Mouse (Mus musculus) C2C12 (cell line): Measurements from ENCODE around the gene Neurl3. TPM values are rescaled to one million over a fixed set of nuclear protein-coding genes. Genes with fewer than 3 reads are reported as not detected.

Experiments
- H3K27me3 ChIP-seq: one replicate; pipeline ENCODE4 v1.6.1; 2011; ENCODE audit not compliant: control insufficient read depth, insufficient read depth, insufficient read length
- H3K36me3 ChIP-seq: one replicate; pipeline ENCODE4 v1.6.1; 2011; ENCODE audit not compliant: control insufficient read depth, insufficient read depth
- H3K4me3 ChIP-seq: one replicate; pipeline ENCODE4 v1.5.1; 2011; ENCODE audit warnings: mild to moderate bottlenecking, control low read depth; ENCODE audit not compliant: poor library complexity, insufficient read depth, severe bottlenecking
- H3K79me2 ChIP-seq: one replicate; pipeline ENCODE4 v1.6.1; 2011; ENCODE audit not compliant: control insufficient read depth, insufficient read depth
- H3K79me3 ChIP-seq: one replicate; pipeline ENCODE4 v1.6.1; 2011; ENCODE audit warnings: low read depth, control low read depth
- H3ac ChIP-seq: one replicate; pipeline ENCODE3; 2011; ENCODE audit warnings: low read depth; ENCODE audit not compliant: control insufficient read depth, insufficient read length
- CEBPB ChIP-seq: IDR thresholded peaks from one replicate; pipeline ENCODE4 v1.6.1; 2011; ENCODE audit warnings: low read depth, mild to moderate bottlenecking, control low read depth, moderate library complexity
- CTCF ChIP-seq: IDR thresholded peaks from one replicate; pipeline ENCODE4 v1.5.1; 2011; ENCODE audit not compliant: control insufficient read depth, insufficient read depth, insufficient read length
- FOSL1 ChIP-seq: IDR thresholded peaks from one replicate; pipeline ENCODE4 v1.8.0; 2011; ENCODE audit warnings: mild to moderate bottlenecking, low read length; ENCODE audit not compliant: poor library complexity, insufficient read depth, severe bottlenecking
- MAX ChIP-seq: IDR thresholded peaks from one replicate; pipeline ENCODE4 v1.6.1; 2011; ENCODE audit warnings: mild to moderate bottlenecking, control low read depth
- MYOD1 ChIP-seq: IDR thresholded peaks from one replicate; pipeline ENCODE4 v1.6.1; 2011; ENCODE audit warnings: low read depth; ENCODE audit not compliant: control insufficient read depth, insufficient read length
- MYOG ChIP-seq: IDR thresholded peaks from one replicate; pipeline ENCODE4 v1.6.1; 2011; ENCODE audit not compliant: control insufficient read depth, insufficient read length; ENCODE audit errors: extremely low read depth
- USF1 ChIP-seq: IDR thresholded peaks from one replicate; pipeline ENCODE4 v1.6.1; 2011; ENCODE audit warnings: low read depth, mild to moderate bottlenecking, control low read depth, moderate library complexity
- polyA plus RNA-seq: library from polyadenylated mRNA; unstranded; fragments of >200 nt; fragmentation: generic; extraction: Trizol; gene quantifications from one replicate; pipeline ENCODE4 v1.2.1, GENCODE M21; 2012; ENCODE audit warnings: missing spikeins

The Neurl3 gene
- polyA plus RNA-seq, 1 experiment, result 1.7 TPM

DNA sequence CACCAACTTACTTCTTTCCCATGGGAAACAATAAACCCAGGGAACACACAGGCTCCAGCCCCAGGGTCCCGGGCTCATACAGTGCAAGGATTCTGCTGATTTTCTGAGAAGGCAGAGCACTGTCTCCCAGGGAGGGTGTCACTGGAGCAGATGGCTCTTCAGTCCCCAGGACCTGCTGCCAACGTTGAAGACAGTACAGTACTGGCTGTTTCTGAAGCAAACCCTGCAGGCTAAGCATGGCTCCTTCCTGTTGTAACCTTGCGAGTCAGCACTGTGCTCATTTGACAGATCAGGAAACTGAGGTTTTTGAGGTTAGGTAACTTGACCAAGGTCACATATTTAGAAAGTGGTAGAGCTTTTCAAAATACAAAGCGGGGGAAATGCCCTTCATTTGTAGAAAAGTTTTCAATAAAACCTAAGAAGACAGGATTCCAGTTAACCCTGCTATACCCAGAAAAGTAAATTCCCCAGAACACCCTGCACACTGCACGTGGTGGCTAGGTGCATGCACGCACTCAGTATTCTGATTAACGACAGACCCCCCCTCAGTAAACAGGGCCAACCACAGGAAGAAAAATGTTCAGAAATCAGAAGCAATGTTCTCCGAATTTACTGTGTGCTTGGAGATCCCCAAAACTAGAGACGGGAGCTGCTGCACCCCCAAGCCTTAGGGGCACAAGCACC lies 22.1 kb upstream of the Neurl3 start:
- Histone ChIP-seq H3ac (no peak overlapping the region), H3K27me3 (no peaks in the 10 kb centered on the region), H3K79me3 (no peaks in the 10 kb centered on the region), H3K4me3 (no peak overlapping the region), H3K79me2 (no peaks in the 10 kb centered on the region), H3K36me3 (no peaks in the 10 kb centered on the region)
- no peak for TF ChIP-seq USF1
- no peak for TF ChIP-seq FOSL1
- TF ChIP-seq MAX, result no peak
- no peak for TF ChIP-seq CTCF
- no peak for TF ChIP-seq CEBPB
- no peak for TF ChIP-seq MYOG
- no peak for TF ChIP-seq MYOD1

DNA sequence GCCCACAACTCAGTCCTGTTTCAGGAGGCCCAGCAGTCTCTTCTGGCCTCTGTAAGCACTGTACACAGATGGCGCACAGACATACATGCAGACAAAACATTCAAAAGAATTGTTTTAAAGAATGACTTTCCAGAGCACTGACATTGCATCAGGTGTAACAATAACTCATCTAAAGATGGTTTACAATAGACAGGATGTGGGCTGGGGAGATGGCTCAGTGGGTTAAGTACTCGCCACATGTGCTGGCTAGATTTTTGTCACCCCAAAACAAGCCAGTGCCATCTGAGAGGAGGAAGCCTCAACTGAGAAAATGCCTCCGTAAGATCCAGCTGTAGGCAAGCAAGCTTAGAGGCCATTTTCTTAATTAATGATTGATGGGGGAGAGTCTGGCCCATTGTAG lies 19.9 kb upstream of the Neurl3 start:
- Histone ChIP-seq H3K79me3 (no peaks in the 10 kb centered on the region), H3ac (no peak overlapping the region), H3K36me3 (no peaks in the 10 kb centered on the region), H3K4me3 (no peak overlapping the region), H3K27me3 (no peaks in the 10 kb centered on the region), H3K79me2 (no peaks in the 10 kb centered on the region)
- TF ChIP-seq CTCF (no peak), MAX (no peak), MYOD1 (no peak)

- H3K4me3 ChIP-seq, result no peak overlapping the region
- no peaks in the 10 kb centered on the region for H3K79me3 ChIP-seq
- TF ChIP-seq USF1, result no peak
- H3K27me3 ChIP-seq, result no peaks in the 10 kb centered on the region
- no peak overlapping the region for H3ac ChIP-seq
- no peaks in the 10 kb centered on the region for H3K79me2 ChIP-seq
- no peaks in the 10 kb centered on the region for H3K36me3 ChIP-seq
Measured at GRCm38 (mm10) chr1:36293470-36293869, 19.0 kb upstream of the Neurl3 start.

GRCm38 (mm10) chr1:36281849-36282248 lies 7.4 kb upstream of the Neurl3 start:
- H3ac ChIP-seq, result no peak overlapping the region
- H3K27me3 ChIP-seq, result no peaks in the 10 kb centered on the region
- TF ChIP-seq FOSL1 (no peak), MYOD1 (no peak), CEBPB (no peak), MAX (no peak), USF1 (no peak), CTCF (no peak), MYOG (no peak)
- H3K79me3 ChIP-seq, result no peaks in the 10 kb centered on the region
- H3K36me3 ChIP-seq, result no peaks in the 10 kb centered on the region
- H3K79me2 ChIP-seq, result no peaks in the 10 kb centered on the region
- H3K4me3 ChIP-seq, result no peak overlapping the region

GRCm38 (mm10) chr1:36280938-36281337 lies 6.5 kb upstream of the Neurl3 start:
- Histone ChIP-seq H3K36me3 (no peaks in the 10 kb centered on the region), H3K79me2 (no peaks in the 10 kb centered on the region)
- TF ChIP-seq MAX, result no peak
- TF ChIP-seq CTCF, result no peak
- no peak for TF ChIP-seq MYOD1
- no peak for TF ChIP-seq USF1
- no peak for TF ChIP-seq FOSL1
- no peak for TF ChIP-seq MYOG
- no peak for TF ChIP-seq CEBPB

GRCm38 (mm10) chr1:36279202-36279601 lies 4.7 kb upstream of the Neurl3 start:
- Histone ChIP-seq H3K36me3 (no peaks in the 10 kb centered on the region), H3K79me3 (no peaks in the 10 kb centered on the region), H3ac (no peak overlapping the region), H3K27me3 (no peaks in the 10 kb centered on the region), H3K79me2 (no peaks in the 10 kb centered on the region), H3K4me3 (no peak overlapping the region)
- no peak for TF ChIP-seq MYOG
- TF ChIP-seq CTCF, result peak; percentile 15
- TF ChIP-seq CEBPB, result no peak

More at GRCm38 (mm10) chr1:36280938-36281337, 6.5 kb upstream of the Neurl3 start:
- Histone ChIP-seq H3K4me3 (no peak overlapping the region), H3ac (no peak overlapping the region), H3K27me3 (no peaks in the 10 kb centered on the region), H3K79me3 (no peaks in the 10 kb centered on the region)
